ENCODE assay signal across 27 mouse cellular contexts in the genomic region with DNA sequence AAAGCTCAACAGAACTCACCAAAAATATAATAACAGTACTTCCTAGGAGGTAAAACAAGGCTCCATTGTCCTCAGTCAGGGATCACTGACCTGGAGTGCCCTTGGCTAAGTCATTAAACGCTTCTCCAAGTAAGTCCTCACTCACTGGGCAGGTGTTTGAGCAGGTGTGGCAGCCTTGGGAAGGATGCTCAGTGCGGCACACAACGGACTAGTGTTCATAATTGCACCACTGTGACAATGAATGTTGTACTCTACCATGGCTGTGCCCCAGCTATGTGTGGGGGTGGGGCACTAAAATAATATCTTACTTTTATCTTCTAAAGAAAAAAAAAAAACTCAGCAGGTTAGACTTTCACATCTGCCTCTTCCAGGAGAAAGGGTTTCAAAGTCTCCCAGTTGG. TPM values are rescaled to one million over a fixed set of nuclear protein-coding genes. Genes with fewer than 3 reads are reported as not detected.
DNase-seq lines count a peak whose midpoint lies in the region; ATAC-seq lines count a peak whose summit lies in the region.
"Had no signal": no experiment of that assay in that cellular context is flagged by ENCODE, and none has a peak within 500 bp of the region (broad histone marks: within the 10 kb centered on the region; RNA-seq: fewer than 3 reads in every experiment).

No protein-coding gene starts in this region.

- H3K4me3 ChIP-seq in intestine, embryonic 14.5 days (ENCODE audit: low read depth, low read length), result no peak overlapping the region
- no peak overlapping the region for H3K4me3 ChIP-seq in intestine, embryonic 16.5 days (ENCODE audit: low read length)
- H3K4me3 ChIP-seq: embryonic facial prominence, embryonic 13.5 days; embryonic facial prominence, embryonic 15.5 days; erythroblast, embryonic 14.5 days; forebrain, embryonic 10.5 days; forebrain, embryonic 12.5 days had no signal

- H3K9me3 ChIP-seq in intestine, embryonic 14.5 days (ENCODE audit: control insufficient read depth, low read length), result no peaks in the 10 kb centered on the region
- no peaks in the 10 kb centered on the region for H3K9me3 ChIP-seq in intestine, embryonic 16.5 days (ENCODE audit: control insufficient read depth, low read length)
- H3K9me3 ChIP-seq: embryonic facial prominence, embryonic 13.5 days; embryonic facial prominence, embryonic 15.5 days; forebrain, embryonic 10.5 days; forebrain, embryonic 12.5 days had no signal

- no peak overlapping the region for H3K9ac ChIP-seq in intestine, embryonic 14.5 days (ENCODE audit: low read length)
- H3K9ac ChIP-seq in intestine, embryonic 16.5 days (ENCODE audit: low read depth, low read length), result no peak overlapping the region
- H3K9ac ChIP-seq: embryonic facial prominence, embryonic 13.5 days; embryonic facial prominence, embryonic 15.5 days; forebrain, embryonic 12.5 days had no signal

- no peak overlapping the region for H3K27ac ChIP-seq in intestine, embryonic 14.5 days (ENCODE audit: low read depth)
- H3K27ac ChIP-seq in intestine, embryonic 16.5 days (ENCODE audit: low read length), result no peak overlapping the region
- H3K27ac ChIP-seq: embryonic facial prominence, embryonic 13.5 days; embryonic facial prominence, embryonic 15.5 days; forebrain, embryonic 10.5 days; forebrain, embryonic 12.5 days had no signal

- intact Hi-C loops in heart, postnatal 25 days (cut with DNase I), result no loop called here
- intact Hi-C loops in left cerebral cortex, postnatal 36 days (cut with DNase I), result no loop called here

- no peak for ATAC-seq in intestine, embryonic 14.5 days (replicated peaks; ENCODE audit: low FRiP score, low TSS enrichment, low read depth)
- ATAC-seq in intestine, embryonic 16.5 days, result peak; percentile 85
- ATAC-seq: CD4-positive, CD25-positive, alpha-beta regulatory T cell, adult 4 months; forebrain, embryonic 14.5 days; forebrain, embryonic 16.5 days had no signal

- H3K4me1 ChIP-seq in intestine, embryonic 14.5 days (replicated peaks; ENCODE audit: control insufficient read depth, insufficient read depth, low read length), result no peaks in the 10 kb centered on the region
- no peaks in the 10 kb centered on the region for H3K4me1 ChIP-seq in intestine, embryonic 16.5 days (ENCODE audit: control insufficient read depth, insufficient read depth, low read length)
- H3K4me1 ChIP-seq: embryonic facial prominence, embryonic 13.5 days; embryonic facial prominence, embryonic 15.5 days; forebrain, embryonic 12.5 days had no signal

- no peak overlapping the region for H3K4me2 ChIP-seq in intestine, embryonic 14.5 days (ENCODE audit: low read length)
- H3K4me2 ChIP-seq in intestine, embryonic 16.5 days (ENCODE audit: low read depth, low read length), result no peak overlapping the region
- H3K4me2 ChIP-seq: embryonic facial prominence, embryonic 13.5 days; embryonic facial prominence, embryonic 15.5 days; forebrain, embryonic 12.5 days had no signal

- no peaks in the 10 kb centered on the region for H3K27me3 ChIP-seq in intestine, embryonic 14.5 days (replicated peaks; ENCODE audit: control insufficient read depth, insufficient read depth, low read length)
- H3K27me3 ChIP-seq in intestine, embryonic 16.5 days (replicated peaks; ENCODE audit: control insufficient read depth, insufficient read depth, low read length), result no peaks in the 10 kb centered on the region
- H3K27me3 ChIP-seq: CH12.LX; embryonic facial prominence, embryonic 13.5 days; embryonic facial prominence, embryonic 15.5 days; forebrain, embryonic 12.5 days had no signal

- WGBS in intestine, embryonic 14.5 days, result 68% methylated on average over 3 of the region's 3 CpGs
- 62% methylated on average over 3 of the region's 3 CpGs for WGBS in intestine, embryonic 16.5 days

- H3K36me3 ChIP-seq in intestine, embryonic 14.5 days (ENCODE audit: control insufficient read depth, insufficient read depth, low read length), result no peaks in the 10 kb centered on the region
- no peaks in the 10 kb centered on the region for H3K36me3 ChIP-seq in intestine, embryonic 16.5 days (ENCODE audit: control insufficient read depth, insufficient read depth, low read length)
- H3K36me3 ChIP-seq: embryonic facial prominence, embryonic 13.5 days; embryonic facial prominence, embryonic 15.5 days; forebrain, embryonic 10.5 days; forebrain, embryonic 12.5 days; G1E had no signal

- peak; percentile 57 for DNase-seq in heart, adult 11 months
- no peak for DNase-seq in heart, postnatal 25 days (ENCODE audit: low spot score)
- DNase-seq in intestine, embryonic 14.5 days (ENCODE audit: low spot score), result peak; percentile 50
- no peak for DNase-seq in layer of hippocampus, adult 18-20 months (ENCODE audit: low spot score in 2 of 2)
- no peak for DNase-seq in left cerebral cortex, postnatal 36 days (ENCODE audit: low spot score in 2 of 2)
- DNase-seq: adrenal gland, adult 2 months; adrenal gland, postnatal 10 days; adrenal gland, postnatal 25 days; B cell, adult 2 months; cerebellum, adult 11 months; cerebellum, adult 18-20 months; cerebellum, adult 8-10 months; cerebellum, adult 9-11 months; cerebellum, postnatal 14 days; cerebellum, postnatal 36 days; embryo, embryonic 11 days had no signal

RNA-seq across cellular contexts. Expression of a gene that starts 52.2 kb away (rescaled TPM):
- 10 to 100 TPM; 26.9 to 28.3 TPM for total RNA-seq in heart, postnatal 25 days (2021)
- 12.4 and 12.6 TPM in 2 replicates for polyA plus RNA-seq in intestine, embryonic 14.5 days (2014; fragmentation: Nextera tagmentation; extraction: Ambion mirVana)
- 22.1 and 26.1 TPM in 2 replicates for polyA plus RNA-seq in intestine, embryonic 16.5 days (2015; fragmentation: Nextera tagmentation; extraction: Ambion mirVana)
- 10 to 100 TPM; 70.0 to 70.8 TPM for total RNA-seq in layer of hippocampus, adult 18-20 months (2021)
- 10 to 100 TPM; 24.0 to 29.8 TPM for total RNA-seq in left cerebral cortex, postnatal 36 days (2021)

Comparison
In these comparisons a context has a peak if more than half of its experiments do, and no peak if none do; other contexts are left out.
1. DNase-seq: peak in heart, adult 11 months (single experiment) and intestine, embryonic 14.5 days (single experiment); none in heart, postnatal 25 days (single experiment), layer of hippocampus, adult 18-20 months (0 of 2) and left cerebral cortex, postnatal 36 days (0 of 2).